Mouse (Mus musculus): ENCODE data around the gene Gm45521.

GRCm38 (mm10) chr14:7992158-7992557 lies 35.1 kb downstream of the Gm45521 start:
- TF ChIP-seq CTCF (IDR thresholded peaks at IDR 0.05; ENCODE audit: low read depth) = no peak
- no peak for TF ChIP-seq EP300 (IDR thresholded peaks at IDR 0.05; ENCODE audit: low read depth)

Data from liver, postnatal 0 days (tissue).